Mouse (Mus musculus) left cerebral cortex, postnatal 4 days (tissue): ENCODE data around the gene Siglecg. TPM values are rescaled to one million over a fixed set of nuclear protein-coding genes. Genes with fewer than 3 reads are reported as not detected.
A peak's percentile ranks its signal among the peaks of the same experiment; 100 is the strongest.
"Not testable (repeated sequence)": the region's sequence is repeated elsewhere in the genome, so short reads cannot be mapped to it uniquely, and the experiment has no call there.

ENCODE experiments used
- DNase-seq: peaks from one replicate; pipeline ENCODE4 v3.0.0-alpha.2; 2022
- intact Hi-C: fragments of 180-260 bp; cut with DNase I; formaldehyde crosslinking; loops from one replicate; pipeline ENCODE4 v1.15.1; 2025
- total RNA-seq, 2 experiments: library from RNA; stranded (reverse); gene quantifications; 2 replicates each; pipeline ENCODE4 v1.2.3; 2021

Siglecg gene
- total RNA-seq: not detected

DNA sequence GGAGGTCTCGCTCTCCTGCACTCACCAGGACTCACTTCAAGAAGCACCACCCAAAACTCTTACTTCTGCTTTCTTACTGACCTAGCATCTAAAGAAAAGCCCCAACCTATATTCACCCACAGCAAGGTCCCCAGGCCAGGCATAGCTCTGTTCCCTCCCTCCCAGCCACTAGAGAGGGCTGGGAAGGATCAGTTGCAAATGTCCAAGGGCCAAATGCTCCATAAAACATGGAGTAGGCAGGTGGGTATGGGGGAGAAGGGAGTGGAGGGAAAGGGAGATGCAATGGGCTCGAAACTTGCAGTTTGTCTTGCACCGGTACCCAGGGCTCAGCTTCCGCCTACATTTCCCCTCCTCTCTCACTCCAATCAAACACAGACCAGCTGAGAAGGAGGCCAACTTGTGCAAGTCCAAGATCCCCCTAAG, at the start of gene Siglecg:
Gene Siglecg, plus strand, starts transcription at position 74 of the 423 bp plus-strand sequence.
- intact Hi-C loops: no loop called here
- no peak for DNase-seq

DNA sequence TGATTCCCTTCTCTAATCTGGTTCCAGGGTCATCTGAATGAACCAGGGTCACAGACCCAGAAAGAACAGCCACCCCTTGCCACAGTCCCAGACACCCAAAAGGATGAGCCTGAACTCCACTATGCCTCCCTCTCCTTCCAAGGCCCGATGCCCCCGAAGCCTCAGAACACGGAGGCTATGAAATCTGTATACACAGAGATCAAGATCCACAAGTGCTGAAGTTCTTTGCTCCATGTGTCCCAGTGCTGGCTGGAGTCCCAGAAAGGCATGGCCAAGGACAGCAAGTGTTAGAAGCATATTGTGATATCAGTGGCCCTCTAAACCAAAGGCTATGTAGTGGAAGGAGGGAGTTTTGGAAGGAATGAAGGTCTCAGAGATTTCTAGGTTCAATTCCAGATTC, 49.4 kb upstream of the Siglecg start:
- intact Hi-C loops: no loop called here
- DNase-seq: no peak

DNA sequence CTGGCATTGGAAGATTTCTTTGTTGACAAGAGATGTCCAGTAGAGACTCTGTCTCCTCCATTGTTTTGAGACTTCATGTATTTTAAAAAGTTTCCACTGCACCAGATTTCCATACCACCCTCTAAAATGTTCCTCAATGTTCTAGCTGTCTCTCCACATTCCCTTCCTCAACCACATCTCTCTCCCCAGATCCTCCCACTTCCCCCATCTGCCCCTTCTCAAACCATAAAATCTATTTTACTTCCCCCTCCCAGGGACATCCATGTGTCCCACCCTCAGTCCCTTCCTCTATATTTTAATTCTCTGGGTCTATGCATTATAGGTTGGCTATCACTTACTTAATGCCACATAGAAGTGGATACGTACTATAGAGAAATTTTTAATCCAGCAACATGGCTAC, 46.6 kb upstream of the Siglecg start:
- intact Hi-C loops: no loop called here

DNA sequence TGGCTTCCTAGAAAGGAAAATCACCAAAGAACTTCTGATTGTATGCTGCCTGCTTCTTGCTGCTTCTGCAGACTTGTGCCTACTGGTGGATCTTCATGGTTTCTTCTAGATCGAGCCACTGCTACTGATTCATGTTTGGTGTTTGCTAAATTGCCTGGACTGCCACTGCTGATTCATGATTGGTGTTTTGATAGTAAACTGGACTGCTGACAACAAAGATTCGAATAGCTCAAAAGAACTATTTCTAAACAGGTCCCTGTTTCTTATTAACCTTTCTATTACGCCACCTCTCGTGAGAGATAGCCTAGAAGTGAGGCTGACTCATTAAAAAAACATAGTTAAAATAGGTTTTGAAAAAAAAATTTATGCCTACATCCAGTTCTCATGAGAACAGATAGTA, 46.0 kb upstream of the Siglecg start:
- no peak for DNase-seq
- intact Hi-C loops: no loop called here

More for the DNA sequence above, 46.6 kb upstream of the Siglecg start:
- DNase-seq: no peak

DNA sequence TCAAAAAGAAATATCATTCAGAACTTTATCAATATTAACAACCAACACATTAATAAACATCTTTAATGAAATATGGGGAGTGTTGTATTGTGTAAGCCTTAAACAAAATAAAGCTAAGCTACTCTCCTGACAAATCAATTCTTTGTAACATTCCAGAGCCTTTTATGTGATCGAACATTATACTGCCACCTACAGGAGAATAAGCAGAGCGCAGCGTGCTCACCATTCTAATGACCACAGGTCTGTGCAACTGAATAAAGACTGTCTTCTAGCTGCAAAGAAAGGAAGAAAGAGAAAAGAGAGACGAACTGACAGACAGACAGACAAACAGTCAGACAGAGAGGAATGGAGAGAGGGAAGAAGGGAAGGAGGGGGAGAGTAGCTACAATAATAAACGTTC, 29.8 kb upstream of the Siglecg start:
- peak; percentile 5 for DNase-seq
- intact Hi-C loops: loop anchor here (10.0 kb wide), 1 partner anchor 93 kb away; no protein-coding TSS in a partner anchor

DNA sequence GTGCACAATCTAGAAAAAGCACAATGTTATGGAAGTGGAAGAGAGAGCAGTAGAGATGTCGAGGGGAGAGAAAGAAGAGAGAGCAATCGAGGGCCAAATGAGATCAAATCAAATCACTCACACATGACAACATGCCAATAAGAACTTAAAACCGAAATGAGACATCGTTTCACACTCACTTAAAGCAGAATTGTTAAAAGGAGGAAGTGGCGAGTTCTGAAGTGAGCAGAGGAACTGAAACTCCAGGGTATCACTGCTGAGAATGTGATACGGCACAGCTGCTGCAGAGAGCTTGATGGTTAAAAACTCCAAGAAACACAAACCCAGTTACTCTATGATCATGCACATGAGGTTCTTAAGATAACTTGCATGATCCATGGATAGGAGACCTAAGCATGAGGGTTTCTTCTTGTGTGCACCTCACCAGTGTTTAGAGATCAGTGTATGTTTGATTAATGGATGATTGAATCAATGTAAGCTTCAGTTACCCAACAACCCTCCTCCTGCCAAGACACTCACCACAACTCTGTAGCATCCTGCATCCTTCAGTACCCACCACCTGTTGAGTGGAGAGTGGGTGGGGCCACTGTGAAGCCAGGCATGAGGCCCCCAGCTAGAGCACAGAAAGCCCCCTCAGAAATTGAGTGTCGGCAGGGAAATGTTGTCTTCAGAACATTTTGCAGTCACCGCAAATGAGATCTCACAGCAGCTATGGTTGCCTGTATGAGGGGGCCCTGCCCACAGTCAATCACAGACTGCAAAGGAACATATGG, 15.5 kb upstream of the Siglecg start:
- DNase-seq: no peak
- intact Hi-C loops: no loop called here

DNA sequence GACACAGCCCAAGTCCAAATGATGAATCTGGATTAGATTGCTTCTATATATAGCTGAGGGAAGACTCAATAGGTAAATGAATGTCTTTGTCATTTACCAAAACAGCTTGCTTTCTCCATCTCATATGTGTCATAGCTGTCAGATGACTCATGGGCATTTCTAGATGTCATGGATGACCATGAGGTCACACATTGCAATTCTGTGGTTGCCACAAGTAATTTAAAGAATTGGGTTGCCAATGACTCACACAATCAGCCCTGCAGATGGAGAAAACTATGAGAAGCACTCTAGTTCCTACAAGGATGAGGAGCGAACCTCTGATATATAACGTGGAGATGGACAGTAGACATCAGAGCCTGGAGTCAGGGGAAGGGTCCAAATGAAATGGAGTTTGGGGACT, 8.5 kb upstream of the Siglecg start:
- DNase-seq: no peak
- intact Hi-C loops: no loop called here

DNA sequence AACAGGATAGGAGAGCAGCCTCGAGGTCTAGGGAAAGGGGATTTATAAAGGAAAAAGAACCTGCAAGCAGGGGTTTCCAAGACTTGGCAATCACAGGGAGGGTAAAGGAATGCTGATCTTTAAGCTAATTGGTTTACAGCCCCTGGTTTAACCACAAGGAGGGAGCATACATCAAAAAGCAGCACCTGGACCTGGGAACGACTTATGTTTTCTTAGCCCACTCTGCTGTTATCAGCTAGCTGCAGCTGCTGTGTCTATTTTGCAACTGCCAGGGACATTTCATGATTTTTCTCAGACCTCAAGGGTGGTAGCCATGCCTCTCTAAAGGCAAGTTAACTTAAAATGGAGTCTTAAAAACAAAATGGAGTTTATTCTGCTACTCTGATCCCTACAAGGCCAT, 5.3 kb upstream of the Siglecg start:
- intact Hi-C loops: no loop called here
- DNase-seq: no peak

DNA sequence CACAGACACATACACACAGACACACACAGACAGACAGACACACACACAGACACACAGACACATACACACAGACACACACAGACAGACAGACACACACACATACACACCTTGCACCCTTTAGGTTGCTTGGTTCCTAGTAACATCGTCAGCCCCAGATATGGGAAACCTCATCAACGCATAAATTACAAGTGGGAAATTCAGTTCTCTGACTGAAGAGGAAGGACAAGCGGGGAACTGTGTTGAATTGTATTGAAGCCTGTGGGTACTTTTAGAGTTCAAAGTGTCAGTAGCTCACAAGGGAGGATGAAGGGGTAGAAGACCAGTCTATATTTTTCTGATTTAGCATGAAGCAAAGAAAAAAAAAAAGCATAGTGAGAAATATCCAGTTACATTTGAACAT, 431 bp upstream of the Siglecg start:
- DNase-seq: no peak
- intact Hi-C loops: no loop called here

DNA sequence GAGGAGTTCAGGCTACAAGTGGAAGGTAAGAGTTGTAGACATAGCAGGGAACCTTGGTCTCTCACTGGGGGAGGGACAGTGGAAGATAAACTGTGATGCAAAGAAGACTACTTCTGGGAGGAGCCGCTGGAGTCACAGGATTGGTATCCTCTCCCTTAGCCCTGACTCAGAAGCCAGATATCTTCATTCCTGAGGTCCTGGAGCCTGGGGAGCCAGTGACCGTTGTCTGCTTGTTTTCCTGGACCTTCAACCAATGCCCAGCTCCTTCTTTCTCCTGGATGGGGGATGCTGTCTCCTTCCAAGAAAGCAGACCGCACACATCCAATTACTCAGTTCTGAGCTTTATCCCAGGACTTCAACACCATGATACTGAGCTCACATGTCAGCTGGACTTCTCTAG, 1.1 kb downstream of the Siglecg start:
- DNase-seq: no peak
- intact Hi-C loops: no loop called here

DNA sequence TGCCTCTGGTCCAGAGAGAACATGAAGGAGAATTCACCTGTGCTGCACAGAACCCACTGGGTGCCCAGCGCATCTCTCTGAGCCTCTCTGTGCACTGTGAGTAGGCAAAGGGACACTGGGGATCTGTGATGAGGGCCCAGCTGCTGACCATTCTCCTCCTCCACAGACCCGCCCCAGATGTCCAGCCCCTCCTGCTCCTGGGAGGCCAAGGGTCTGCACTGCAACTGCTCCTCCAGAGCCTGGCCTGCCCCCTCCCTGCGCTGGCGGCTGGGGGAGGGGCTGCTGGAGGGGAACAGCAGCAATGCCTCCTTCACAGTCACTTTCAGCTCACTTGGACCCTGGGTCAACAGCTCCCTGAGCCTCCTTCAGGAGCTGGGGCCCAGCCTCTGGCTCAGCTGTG, 3.7 kb downstream of the Siglecg start:
- intact Hi-C loops, DNase-seq: not testable (repeated sequence)

DNA sequence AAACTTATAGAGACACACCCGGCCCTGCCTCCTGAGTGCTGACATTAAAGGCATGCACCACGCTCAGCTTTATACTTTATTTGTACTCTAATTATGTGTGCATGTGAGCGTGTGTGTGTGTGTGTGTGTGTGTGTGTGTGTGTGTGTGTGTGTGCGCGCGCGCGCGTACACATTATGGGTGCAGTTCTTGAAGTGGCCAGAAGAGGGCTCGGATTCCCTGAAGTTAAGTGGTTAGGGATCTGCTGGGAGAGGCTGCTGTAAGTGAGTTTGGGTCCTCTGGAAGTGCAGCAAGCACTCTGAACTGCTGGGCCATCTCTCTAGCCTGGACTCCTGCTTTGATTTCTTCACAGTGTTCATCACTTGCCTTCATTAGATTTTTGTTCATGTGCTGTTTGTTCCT, 9.3 kb downstream of the Siglecg start:
- intact Hi-C loops: no loop called here
- no peak for DNase-seq

DNA sequence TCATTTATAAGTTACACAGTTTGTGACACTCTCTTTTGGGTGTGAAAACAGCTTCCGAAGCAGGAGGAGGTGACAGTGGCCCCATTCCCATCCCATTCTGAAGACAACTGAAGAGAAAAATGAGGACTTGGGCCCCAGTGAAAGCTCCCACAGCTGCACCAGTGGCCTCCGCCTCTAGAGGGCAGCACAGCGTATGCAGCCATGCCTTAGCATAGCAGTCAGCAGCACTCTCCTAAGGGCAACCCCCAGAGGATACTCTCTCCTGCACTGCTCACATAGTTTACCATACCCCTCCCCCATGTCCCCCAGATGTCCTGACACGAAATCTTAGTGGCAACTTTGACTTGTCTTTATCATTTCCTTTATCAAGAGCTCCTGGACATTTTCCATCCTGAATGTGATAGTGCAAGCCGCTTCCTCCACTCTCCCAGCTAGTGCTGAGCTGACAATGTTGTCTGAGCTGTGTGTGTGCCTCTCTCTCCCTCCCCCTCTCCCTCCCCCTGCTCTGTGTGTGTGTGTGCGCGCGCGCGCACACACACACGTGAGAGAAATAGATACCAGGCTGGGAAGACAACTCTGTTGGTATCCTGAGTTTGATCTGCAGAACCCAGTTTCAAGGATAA, 15.1 kb downstream of the Siglecg start:
- DNase-seq: peak; percentile 74
- intact Hi-C loops: loop anchor here (5.0 kb wide), 1 partner anchor 44 kb away; no protein-coding TSS in a partner anchor

DNA sequence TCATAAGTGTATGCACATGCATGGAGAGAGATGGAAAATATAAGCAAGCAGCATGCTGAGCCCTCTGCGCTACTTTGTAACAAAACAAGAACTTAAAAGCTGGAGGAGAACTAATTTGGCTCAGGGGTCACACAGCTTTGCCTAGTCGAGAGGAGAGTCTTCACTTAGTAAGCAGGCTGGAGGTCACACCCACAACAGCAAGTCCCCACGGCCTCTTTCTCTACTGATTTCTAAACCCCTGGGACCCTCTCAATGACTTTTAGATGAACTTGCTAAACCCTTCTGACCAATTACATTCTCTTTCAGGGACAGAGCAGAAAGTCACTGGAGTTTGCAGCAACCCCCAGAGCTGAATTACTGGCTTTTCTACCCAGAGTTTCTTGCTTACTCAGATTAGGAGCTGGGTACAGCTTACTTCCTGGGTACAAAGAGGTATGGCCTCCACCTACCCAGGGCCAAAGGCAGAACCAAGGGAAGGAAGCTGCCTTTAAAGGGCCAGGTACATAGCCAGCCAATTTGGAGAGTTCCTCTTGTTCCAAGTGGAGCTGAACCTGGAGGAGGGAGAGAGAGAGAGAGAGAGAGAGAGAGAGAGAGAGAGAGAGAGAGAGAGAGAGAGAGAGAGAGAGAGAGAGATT, 16.1 kb downstream of the Siglecg start:
- DNase-seq: no peak
- intact Hi-C loops: loop anchor here (5.0 kb wide), 1 partner anchor 43 kb away; no protein-coding TSS in a partner anchor

DNA sequence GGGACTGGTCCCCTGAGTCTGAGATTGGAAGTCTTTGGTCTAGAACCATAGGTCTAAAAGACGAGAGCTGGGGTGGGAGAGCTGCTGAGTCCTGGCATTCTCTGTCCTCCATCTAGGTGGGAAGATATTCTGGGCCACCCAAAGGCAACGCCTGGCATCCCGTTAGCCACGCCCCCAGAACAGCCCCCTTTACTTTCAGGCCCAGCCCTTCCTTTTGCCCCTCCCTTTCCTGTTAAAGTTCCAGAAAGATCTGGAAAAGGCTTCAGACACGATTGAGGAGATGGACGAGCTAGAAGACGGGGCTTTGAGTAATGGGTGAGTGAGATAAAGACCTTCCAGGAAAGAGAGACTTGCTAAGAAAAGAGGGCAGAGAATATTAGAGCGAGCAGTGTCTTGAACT, 19.4 kb downstream of the Siglecg start, which contains the start of gene Lim2:
Gene Lim2, plus strand, starts transcription at position 265 of the 400 bp plus-strand sequence.
- intact Hi-C loops: no loop called here
- no peak for DNase-seq

DNA sequence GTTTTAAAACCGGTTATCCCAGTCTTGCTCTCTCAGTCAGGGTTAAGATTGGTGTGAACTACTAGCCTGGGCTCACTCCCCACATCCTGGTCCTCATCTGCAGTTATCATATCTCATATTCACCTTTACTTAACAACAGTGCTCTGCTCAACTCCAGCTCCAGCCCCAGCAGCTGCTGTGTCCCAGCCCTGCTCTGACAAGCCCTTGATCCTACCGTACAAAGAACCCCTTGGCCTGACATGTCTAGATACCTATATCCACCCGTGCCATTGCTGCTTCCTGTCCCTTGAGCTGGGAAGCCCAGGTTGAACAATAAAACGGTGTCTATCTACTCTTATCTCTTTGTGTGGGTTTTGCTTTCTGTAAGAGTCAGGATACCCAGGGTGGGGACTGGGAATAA, 21.5 kb downstream of the Siglecg start:
- intact Hi-C loops: no loop called here
- DNase-seq: no peak

DNA sequence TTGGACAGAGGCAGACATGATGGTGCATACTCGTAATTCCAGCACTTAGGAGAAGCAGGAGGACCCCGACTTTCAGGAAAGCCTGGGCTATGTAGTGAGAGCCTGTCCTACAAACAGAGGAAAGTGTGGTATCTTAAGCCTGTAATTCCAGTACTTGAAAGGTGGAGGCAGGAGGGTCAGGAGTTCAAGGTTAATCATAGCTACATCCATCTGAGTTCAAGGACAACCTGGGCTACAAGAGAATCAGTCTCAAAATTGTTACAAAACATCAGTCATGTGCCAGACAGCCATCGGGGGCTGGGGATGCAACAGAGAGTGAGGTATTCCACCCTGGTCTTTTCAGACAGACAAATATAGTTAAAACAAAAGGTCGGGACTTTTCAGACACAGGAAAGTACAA, 24.9 kb downstream of the Siglecg start:
- intact Hi-C loops: no loop called here
- DNase-seq: no peak

DNA sequence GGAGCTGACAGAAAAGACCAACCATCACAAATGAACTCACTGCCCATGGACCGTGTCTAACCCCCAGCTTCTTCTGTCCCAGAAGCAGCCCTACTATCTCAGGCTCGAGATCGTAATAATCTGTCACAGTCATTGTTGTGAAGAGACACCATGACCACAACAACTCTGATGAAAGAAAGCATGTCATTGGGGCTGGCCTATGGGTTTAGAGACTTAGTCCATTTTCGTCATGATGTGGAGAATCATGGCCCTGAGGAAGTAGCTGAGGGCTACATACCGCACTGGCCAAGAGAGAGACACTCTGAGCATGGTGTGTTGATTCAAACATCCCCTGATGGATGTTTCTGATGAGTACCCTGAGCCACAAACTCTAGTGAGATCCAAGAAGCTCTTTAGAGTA, 26.7 kb downstream of the Siglecg start:
- no peak for DNase-seq
- intact Hi-C loops: no loop called here

DNA sequence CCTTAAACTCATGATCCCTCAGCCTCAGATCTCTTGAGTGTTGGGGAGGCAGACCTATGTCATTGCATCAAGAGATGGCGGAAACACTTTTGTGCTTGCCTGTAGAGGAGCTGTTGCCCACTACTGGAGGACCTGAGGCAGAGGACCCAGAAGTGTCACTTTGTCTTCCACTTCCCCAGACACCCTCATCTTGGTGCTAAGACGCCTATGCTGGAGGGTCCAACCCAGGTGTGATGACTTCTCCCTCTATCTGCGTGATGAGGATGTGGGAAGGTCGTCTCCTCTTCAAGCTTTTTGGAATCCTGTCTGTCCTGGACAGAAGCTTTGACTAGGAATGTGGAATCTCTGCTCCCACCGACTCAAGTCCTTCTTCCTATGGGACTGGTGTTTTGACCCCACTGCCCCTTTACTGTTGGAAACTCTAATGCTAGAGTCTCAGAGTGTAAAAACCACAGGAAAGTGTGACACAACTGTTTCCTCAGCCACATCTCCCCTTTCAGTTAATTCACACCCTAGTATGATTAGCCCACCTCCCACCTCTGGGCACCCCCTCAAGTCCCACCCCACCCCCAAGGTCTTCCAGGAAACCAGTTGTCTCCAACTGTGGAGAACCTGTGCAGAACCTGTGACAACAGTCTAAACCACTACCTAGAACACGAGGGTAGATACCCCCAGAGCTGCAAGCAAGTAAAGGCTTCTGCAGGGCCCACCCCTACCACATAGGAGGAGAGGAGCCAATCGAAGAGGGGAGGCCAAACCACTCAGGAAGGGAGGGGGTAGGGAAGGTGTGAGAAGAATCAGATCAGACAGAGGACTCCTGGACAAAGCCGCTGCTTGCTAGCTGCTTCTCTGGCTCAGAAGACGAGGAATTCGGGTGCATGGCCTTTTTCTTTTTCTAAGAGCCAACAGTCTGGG, 28.6 kb downstream of the Siglecg start, which contains the start of gene Nkg7:
Gene Nkg7, plus strand, starts transcription at position 733 of the 915 bp plus-strand sequence.
- intact Hi-C loops: no loop called here
- DNase-seq: no peak

DNA sequence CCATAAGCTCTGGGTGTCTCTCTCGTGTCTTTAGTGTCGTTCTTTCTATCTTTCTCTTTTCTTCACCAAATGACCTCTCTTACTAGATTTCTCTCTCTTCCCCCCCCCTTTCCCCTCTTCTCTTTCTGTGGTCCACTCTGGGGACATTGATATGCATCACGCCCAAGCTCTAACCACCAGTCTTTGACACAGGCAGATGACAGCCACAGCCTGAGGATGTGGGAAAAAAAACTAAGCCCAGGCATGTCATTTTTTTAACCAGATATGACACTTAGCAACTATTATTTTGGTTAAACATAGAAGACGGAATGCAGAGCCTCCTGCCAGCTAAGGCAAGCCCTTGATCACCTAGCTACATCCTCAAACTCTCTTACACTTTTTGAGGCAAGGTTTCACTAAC, 30.6 kb downstream of the Siglecg start:
- intact Hi-C loops: no loop called here
- no peak for DNase-seq

DNA sequence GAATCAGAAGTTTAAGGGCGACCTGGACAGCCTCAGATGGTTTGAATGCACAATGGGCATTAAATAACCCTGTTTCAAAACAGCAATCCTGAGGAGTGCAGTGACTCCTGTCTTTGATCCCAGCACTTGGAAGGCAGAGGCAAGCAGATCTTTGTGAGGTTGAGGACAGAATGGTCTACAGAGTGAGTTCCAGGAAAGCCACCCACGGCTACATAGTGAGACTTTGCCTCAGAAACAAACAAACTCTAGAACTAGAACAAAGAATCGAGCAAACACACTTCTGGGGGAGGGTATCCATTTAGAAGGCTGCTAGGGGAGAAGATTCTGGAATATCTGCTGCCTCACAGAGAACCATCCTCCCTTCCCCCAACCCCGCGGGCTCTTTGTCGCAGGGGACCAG, 32.5 kb downstream of the Siglecg start, which contains the start of gene Cldnd2:
Gene Cldnd2, plus strand, starts transcription at position 301 of the 400 bp plus-strand sequence.
- intact Hi-C loops: no loop called here
- no peak for DNase-seq
